Mouse (Mus musculus) ES-Bruce4 (cell line): ENCODE measurements at regions not wholly inside any gene's neighbourhood (a gene's known extent, or its start where the extent isn't known, plus 50 kb on each side); places are given as distances from the start of the nearest gene placed in this dataset.

Experiments
- CTCF ChIP-seq: IDR thresholded peaks from one replicate; pipeline ENCODE4 v1.8.1; 2011; ENCODE audit warnings: low read depth, low read length
- EP300 ChIP-seq: IDR thresholded peaks from 2 replicates; pipeline ENCODE4 v1.6.1; 2011; ENCODE audit warnings: low read depth, low read length; ENCODE audit not compliant: insufficient read depth
- POLR2A ChIP-seq: IDR thresholded peaks from one replicate; pipeline ENCODE4 v1.8.1; 2011; ENCODE audit warnings: low read length; ENCODE audit not compliant: insufficient read depth

- TF ChIP-seq CTCF (no peak), EP300 (no peak), POLR2A (no peak)
Measured at GRCm38 (mm10) chr14:79881726-79882125, 102.2 kb upstream of the Olfm4 start.
